Mouse (Mus musculus): ENCODE measurements around the gene Tsc22d4.

- no peak for TF ChIP-seq CTCF (IDR thresholded peaks at IDR 0.05; ENCODE audit: low read depth)
- no peak for TF ChIP-seq EP300 (IDR thresholded peaks at IDR 0.05; ENCODE audit: low read depth)
Observed at GRCm38 (mm10) chr5:137734289-137735061, 11.1 kb upstream of the Tsc22d4 start.
